Mouse (Mus musculus) erythroid progenitor cell, adult 5-6 weeks (primary cell): ENCODE data around the gene Olfr775. TPM values are rescaled to one million over a fixed set of nuclear protein-coding genes. Genes with fewer than 3 reads are reported as not detected.

ENCODE experiments used
- ATAC-seq: replicated peaks from 2 replicates; pipeline ENCODE4 v1.8.0; 2016; ENCODE audit warnings: moderate number of reproducible peaks, mild to moderate bottlenecking, moderate TSS enrichment, inconsistent platforms; ENCODE audit not compliant: poor library complexity, low FRiP score, severe bottlenecking
- total RNA-seq, 2 experiments: library from RNA; stranded (forward) in 1 of 2; stranded (reverse) in 1 of 2; fragments of 150-400 nt in 1 of 2; fragments of 186-747, 209-891 nt in 1 of 2; gene quantifications; 2 replicates each; pipeline versions ENCODE4 v1.2.3 to v1.2.4; 2015 to 2017; ENCODE audit warnings: low replicate concordance in 2 of 2

Olfr775 gene
- total RNA-seq (2015; ENCODE audit: low replicate concordance) (not detected in 2 replicates), total RNA-seq (2017; ENCODE audit: low replicate concordance) (not detected in 2 replicates)

GRCm38 (mm10) chr10:129248112-129248511 is at the start of gene Olfr775:
Gene Olfr775, plus strand, starts transcription at chr10:129248412.
- no peak for ATAC-seq

GRCm38 (mm10) chr10:129230737-129231136 is 17.5 kb upstream of the Olfr775 start:
- ATAC-seq, result no peak

- ATAC-seq, result no peak
Observed at GRCm38 (mm10) chr10:129235904-129236303, 12.3 kb upstream of the Olfr775 start, which contains the start of gene Olfr774. Gene Olfr774, plus strand, starts transcription at chr10:129236204.

GRCm38 (mm10) chr10:129258827-129259226 is 10.6 kb downstream of the Olfr775 start, which contains the start of gene Olfr776:
Gene Olfr776, plus strand, starts transcription at chr10:129259127.
- no peak for ATAC-seq

- ATAC-seq, result no peak
Observed at GRCm38 (mm10) chr10:129271081-129271535, 22.9 kb downstream of the Olfr775 start, which contains the start of gene Olfr777. Gene Olfr777, minus strand, starts transcription at chr10:129271485.

Other genes starting within 250 kb of the Olfr775 start
- not detected in 2 replicates for gene Olfr763, start 237.6 kb upstream of the Olfr775 start, total RNA-seq (2015; ENCODE audit: low replicate concordance)
- gene Olfr763, start 237.6 kb upstream of the Olfr775 start, total RNA-seq (2017; ENCODE audit: low replicate concordance), result not detected in 2 replicates
- gene Olfr764-ps1, start 208.5 kb upstream of the Olfr775 start, total RNA-seq (2015; ENCODE audit: low replicate concordance), result not detected in 2 replicates
- gene Olfr764-ps1, start 208.5 kb upstream of the Olfr775 start, total RNA-seq (2017; ENCODE audit: low replicate concordance), result not detected in 2 replicates
- not detected in 2 replicates for gene Olfr765, start 198.4 kb upstream of the Olfr775 start, total RNA-seq (2015; ENCODE audit: low replicate concordance)
- not detected in 2 replicates for gene Olfr765, start 198.4 kb upstream of the Olfr775 start, total RNA-seq (2017; ENCODE audit: low replicate concordance)
- gene Olfr766-ps1, start 179.4 kb upstream of the Olfr775 start, total RNA-seq (2015; ENCODE audit: low replicate concordance), result not detected in 2 replicates
- not detected in 2 replicates for gene Olfr766-ps1, start 179.4 kb upstream of the Olfr775 start, total RNA-seq (2017; ENCODE audit: low replicate concordance)
- not detected in 2 replicates for gene Olfr767, start 165.5 kb upstream of the Olfr775 start, total RNA-seq (2015; ENCODE audit: low replicate concordance)
- gene Olfr767, start 165.5 kb upstream of the Olfr775 start, total RNA-seq (2017; ENCODE audit: low replicate concordance), result not detected in 2 replicates
- not detected in 2 replicates for gene Olfr768, start 149.0 kb upstream of the Olfr775 start, total RNA-seq (2015; ENCODE audit: low replicate concordance)
- not detected in 2 replicates for gene Olfr768, start 149.0 kb upstream of the Olfr775 start, total RNA-seq (2017; ENCODE audit: low replicate concordance)
- gene Olfr769, start 130.6 kb upstream of the Olfr775 start, total RNA-seq (2015; ENCODE audit: low replicate concordance), result not detected in 2 replicates
- not detected in 2 replicates for gene Olfr769, start 130.6 kb upstream of the Olfr775 start, total RNA-seq (2017; ENCODE audit: low replicate concordance)
- gene Olfr770, start 109.4 kb upstream of the Olfr775 start, total RNA-seq (2015; ENCODE audit: low replicate concordance), result not detected in 2 replicates
- not detected in 2 replicates for gene Olfr770, start 109.4 kb upstream of the Olfr775 start, total RNA-seq (2017; ENCODE audit: low replicate concordance)
- gene Olfr771, start 83.7 kb upstream of the Olfr775 start, total RNA-seq (2015; ENCODE audit: low replicate concordance), result not detected in 2 replicates
- not detected in 2 replicates for gene Olfr771, start 83.7 kb upstream of the Olfr775 start, total RNA-seq (2017; ENCODE audit: low replicate concordance)
- not detected in 2 replicates for gene Olfr772, start 70.5 kb upstream of the Olfr775 start, total RNA-seq (2015; ENCODE audit: low replicate concordance)
- not detected in 2 replicates for gene Olfr772, start 70.5 kb upstream of the Olfr775 start, total RNA-seq (2017; ENCODE audit: low replicate concordance)
- not detected in 2 replicates for gene Olfr773, start 61.0 kb upstream of the Olfr775 start, total RNA-seq (2015; ENCODE audit: low replicate concordance)
- gene Olfr773, start 61.0 kb upstream of the Olfr775 start, total RNA-seq (2017; ENCODE audit: low replicate concordance), result not detected in 2 replicates
- not detected in 2 replicates for gene Olfr774, start 12.2 kb upstream of the Olfr775 start, total RNA-seq (2015; ENCODE audit: low replicate concordance)
- not detected in 2 replicates for gene Olfr774, start 12.2 kb upstream of the Olfr775 start, total RNA-seq (2017; ENCODE audit: low replicate concordance)
- not detected in 2 replicates for gene Olfr776, start 10.7 kb downstream of the Olfr775 start, total RNA-seq (2015; ENCODE audit: low replicate concordance)
- gene Olfr776, start 10.7 kb downstream of the Olfr775 start, total RNA-seq (2017; ENCODE audit: low replicate concordance), result not detected in 2 replicates
- gene Olfr777, start 23.1 kb downstream of the Olfr775 start, total RNA-seq (2015; ENCODE audit: low replicate concordance), result not detected in 2 replicates
- gene Olfr777, start 23.1 kb downstream of the Olfr775 start, total RNA-seq (2017; ENCODE audit: low replicate concordance), result not detected in 2 replicates
- gene Olfr780, start 69.7 kb downstream of the Olfr775 start, total RNA-seq (2015; ENCODE audit: low replicate concordance), result not detected in 2 replicates
- gene Olfr780, start 69.7 kb downstream of the Olfr775 start, total RNA-seq (2017; ENCODE audit: low replicate concordance), result not detected in 2 replicates
- not detected in 2 replicates for gene Olfr781, start 80.4 kb downstream of the Olfr775 start, total RNA-seq (2015; ENCODE audit: low replicate concordance)
- not detected in 2 replicates for gene Olfr781, start 80.4 kb downstream of the Olfr775 start, total RNA-seq (2017; ENCODE audit: low replicate concordance)
- gene Olfr782, start 100.4 kb downstream of the Olfr775 start, total RNA-seq (2015; ENCODE audit: low replicate concordance), result not detected in 2 replicates
- gene Olfr782, start 100.4 kb downstream of the Olfr775 start, total RNA-seq (2017; ENCODE audit: low replicate concordance), result not detected in 2 replicates
- gene Olfr784, start 135.7 kb downstream of the Olfr775 start, total RNA-seq (2015; ENCODE audit: low replicate concordance), result 0.42 TPM in 1 of 2 replicates, not detected in the other
- not detected in 2 replicates for gene Olfr784, start 135.7 kb downstream of the Olfr775 start, total RNA-seq (2017; ENCODE audit: low replicate concordance)
- gene Olfr785, start 157.0 kb downstream of the Olfr775 start, total RNA-seq (2015; ENCODE audit: low replicate concordance), result not detected in 2 replicates
- gene Olfr785, start 157.0 kb downstream of the Olfr775 start, total RNA-seq (2017; ENCODE audit: low replicate concordance), result not detected in 2 replicates
- not detected in 2 replicates for gene Olfr786, start 178.9 kb downstream of the Olfr775 start, total RNA-seq (2015; ENCODE audit: low replicate concordance)
- not detected in 2 replicates for gene Olfr786, start 178.9 kb downstream of the Olfr775 start, total RNA-seq (2017; ENCODE audit: low replicate concordance)
- gene Olfr787, start 213.4 kb downstream of the Olfr775 start, total RNA-seq (2015; ENCODE audit: low replicate concordance), result not detected in 2 replicates
- gene Olfr787, start 213.4 kb downstream of the Olfr775 start, total RNA-seq (2017; ENCODE audit: low replicate concordance), result not detected in 2 replicates
- gene Olfr788, start 222.6 kb downstream of the Olfr775 start, total RNA-seq (2015; ENCODE audit: low replicate concordance), result not detected in 2 replicates
- gene Olfr788, start 222.6 kb downstream of the Olfr775 start, total RNA-seq (2017; ENCODE audit: low replicate concordance), result not detected in 2 replicates
- not detected in 2 replicates for gene Olfr789, start 236.3 kb downstream of the Olfr775 start, total RNA-seq (2015; ENCODE audit: low replicate concordance)
- gene Olfr789, start 236.3 kb downstream of the Olfr775 start, total RNA-seq (2017; ENCODE audit: low replicate concordance), result not detected in 2 replicates